Mouse (Mus musculus) forelimb bud, embryonic 11.5 days (tissue): ENCODE measurements around the gene Rgs12.

Source experiments
- DNase-seq: peaks from one replicate; pipeline ENCODE4 v3.0.0-alpha.2; 2012; ENCODE audit warnings: low read depth, low spot score

Rgs12 gene

DNA sequence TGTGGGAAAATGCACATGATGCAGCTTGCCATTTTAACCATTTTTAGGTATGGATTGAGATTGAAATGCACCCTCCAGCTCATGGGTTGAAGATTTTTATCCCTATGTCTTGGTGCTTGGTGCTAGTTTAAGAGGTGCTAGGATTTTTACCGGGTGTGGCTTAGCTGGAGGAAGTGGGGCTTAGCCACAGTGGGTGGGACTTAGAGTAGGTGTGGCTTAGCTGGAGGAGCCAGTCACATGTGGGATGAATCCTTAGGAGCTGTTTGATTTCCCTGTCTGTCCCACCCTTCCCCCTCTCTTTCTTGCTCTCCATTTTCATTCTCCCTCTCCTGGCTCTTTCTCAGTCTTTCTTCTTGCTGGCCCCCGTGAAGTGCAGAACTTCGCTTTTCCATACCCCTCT lies 32.5 kb downstream of the Rgs12 start:
- no peak for DNase-seq

- no peak for DNase-seq
Observed at GRCm38 (mm10) chr5:34984933-34985332, 35.7 kb downstream of the Rgs12 start.

GRCm38 (mm10) chr5:34985867-34986266 lies 36.6 kb downstream of the Rgs12 start:
- peak; percentile 47 for DNase-seq

DNA sequence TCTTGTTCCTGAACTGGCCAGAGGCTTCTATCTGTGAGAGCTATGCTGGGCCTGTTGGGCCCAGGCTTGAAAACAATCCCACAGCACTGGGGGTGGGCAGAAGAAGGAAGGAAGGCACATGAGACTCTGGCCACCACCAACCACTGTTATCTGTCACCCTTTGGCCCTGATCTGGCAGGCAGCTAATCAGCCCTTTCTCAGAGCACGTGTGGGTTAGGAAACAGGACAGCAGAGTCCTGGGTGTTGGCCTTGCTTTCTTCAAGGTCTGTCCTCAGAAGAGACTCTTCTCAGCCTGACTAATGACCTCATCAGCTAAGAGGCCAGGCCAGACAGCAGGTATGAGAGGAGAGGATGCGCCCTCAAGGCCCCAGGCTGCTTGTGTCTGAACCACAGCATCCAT lies 38.2 kb downstream of the Rgs12 start:
- no peak for DNase-seq

DNA sequence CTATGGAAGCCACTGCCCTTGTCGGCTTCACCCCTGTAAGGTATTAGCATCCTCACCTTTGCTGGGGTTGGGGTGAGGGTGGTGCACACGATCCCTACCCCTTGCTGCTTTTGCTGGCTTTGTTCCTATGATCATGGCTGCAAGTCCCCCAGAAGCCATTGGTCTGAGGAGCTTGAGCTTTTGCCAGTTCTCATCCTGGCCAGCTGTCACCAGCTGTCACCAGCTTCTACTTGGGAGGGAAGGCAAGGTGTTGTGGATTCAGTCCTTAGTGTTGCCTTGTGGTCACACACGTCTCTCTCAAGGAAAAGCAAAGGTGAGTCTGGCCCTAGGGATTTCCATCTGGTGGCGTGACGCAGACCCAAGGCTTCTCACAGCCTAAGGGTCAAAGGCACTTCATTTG lies 39.4 kb downstream of the Rgs12 start:
- DNase-seq = no peak

DNA sequence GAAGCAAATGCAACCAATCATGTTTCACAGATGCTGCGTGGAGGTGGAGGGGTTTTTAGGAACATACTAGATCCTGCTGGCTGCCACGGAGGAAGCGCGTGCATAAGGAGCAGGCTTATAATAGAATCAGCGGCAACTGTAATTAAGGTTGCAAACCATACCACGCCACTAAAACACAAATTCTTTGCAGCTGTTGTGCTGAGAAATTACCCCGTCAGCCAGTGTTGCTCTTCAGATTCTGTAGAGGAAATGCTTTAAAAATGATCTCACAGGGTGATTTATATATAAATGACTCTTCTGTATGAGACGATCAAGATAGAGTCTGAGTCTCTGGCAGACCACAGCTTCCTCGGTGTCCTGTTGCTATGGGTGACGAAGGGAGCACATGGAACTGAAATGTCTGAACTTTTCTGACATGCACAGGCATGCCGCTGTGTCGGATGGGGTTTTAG lies 40.1 kb downstream of the Rgs12 start:
- DNase-seq = peak; percentile 10

DNA sequence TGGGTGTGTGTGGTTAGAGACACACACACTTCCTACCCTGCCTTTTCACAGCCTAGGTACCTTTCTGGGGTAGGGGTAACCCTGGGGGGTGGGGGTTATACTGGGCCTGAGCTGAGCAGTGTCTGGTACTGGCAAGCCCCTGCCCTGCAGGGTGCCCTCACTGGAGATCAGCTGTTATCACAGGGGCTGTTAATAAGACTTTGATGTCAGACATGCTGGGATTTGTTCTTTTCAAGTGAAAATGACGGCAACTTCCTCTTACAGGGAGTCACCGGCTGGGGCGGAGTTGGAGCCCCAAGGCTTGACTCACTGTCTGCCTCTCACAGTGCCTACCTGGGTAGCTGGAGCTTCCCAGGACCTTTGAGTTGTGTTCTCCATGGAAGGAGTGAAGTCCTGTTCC lies 49.5 kb downstream of the Rgs12 start:
- DNase-seq = no peak

DNA sequence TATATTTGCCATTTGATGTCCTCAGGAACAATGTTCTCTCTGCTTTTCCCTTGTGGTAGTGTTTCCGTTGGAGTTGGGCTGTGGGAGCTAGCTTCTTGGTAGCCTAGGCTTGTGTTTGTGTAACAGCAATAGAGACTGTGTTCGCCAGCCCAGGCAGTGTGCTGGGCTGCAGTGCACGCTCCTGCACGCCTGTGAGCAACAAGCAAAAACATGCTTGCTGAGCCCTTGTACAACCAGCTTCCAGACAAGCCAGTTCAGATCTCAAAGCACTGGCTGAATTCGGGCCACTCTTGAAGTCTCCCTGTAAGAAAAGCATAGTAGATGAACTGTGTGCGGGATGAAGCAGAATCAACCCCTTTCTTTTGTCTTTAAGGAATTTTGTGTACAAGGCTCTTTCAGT lies 50.0 kb downstream of the Rgs12 start:
- no peak for DNase-seq

DNA sequence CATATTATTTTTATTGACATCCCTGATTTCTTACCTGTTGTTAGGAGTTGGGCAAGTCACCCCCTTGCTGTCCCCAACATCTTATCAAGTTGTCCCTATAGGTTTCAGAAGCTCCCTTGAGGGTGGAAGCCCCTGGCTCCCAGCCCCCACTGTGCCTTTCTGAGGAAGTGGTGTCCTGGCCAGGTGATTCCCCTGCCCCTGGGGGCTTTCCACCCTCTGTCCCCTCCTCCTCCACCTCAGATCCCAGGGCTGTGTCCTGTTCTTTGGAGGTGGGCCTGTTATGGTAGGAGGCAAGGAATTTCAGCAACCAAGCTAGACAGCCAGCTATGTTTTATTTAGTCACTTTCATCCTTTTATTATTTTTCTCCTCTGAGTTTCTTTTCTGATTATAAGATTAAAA lies 51.1 kb downstream of the Rgs12 start:
- DNase-seq = no peak

GRCm38 (mm10) chr5:35001144-35001543 lies 51.9 kb downstream of the Rgs12 start:
- DNase-seq = no peak

- DNase-seq = no peak
Observed at GRCm38 (mm10) chr5:35003611-35004162, 54.4 kb downstream of the Rgs12 start.

GRCm38 (mm10) chr5:35004769-35005168 lies 55.5 kb downstream of the Rgs12 start:
- no peak for DNase-seq

DNA sequence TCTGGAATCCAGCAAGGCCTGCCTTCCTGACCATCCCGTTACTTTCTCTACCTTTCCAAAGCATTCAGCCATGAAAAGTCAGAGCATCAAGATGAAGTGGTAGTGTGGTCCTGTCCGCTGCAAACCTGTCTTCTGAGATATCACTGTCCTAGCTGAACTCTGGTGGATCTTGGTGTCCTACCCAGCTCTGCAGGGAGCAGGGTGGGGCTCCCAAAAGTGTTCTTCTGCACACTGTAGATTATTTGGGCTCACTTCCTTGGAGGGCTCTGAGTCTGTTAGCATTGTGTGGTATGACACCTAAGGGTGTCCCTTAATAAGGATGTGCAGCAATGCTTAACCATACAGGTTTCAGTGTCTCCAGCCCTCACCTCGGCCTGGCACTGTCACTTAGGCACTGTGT lies 56.4 kb downstream of the Rgs12 start:
- DNase-seq = no peak

GRCm38 (mm10) chr5:35006599-35006998 lies 57.4 kb downstream of the Rgs12 start:
- no peak for DNase-seq

DNA sequence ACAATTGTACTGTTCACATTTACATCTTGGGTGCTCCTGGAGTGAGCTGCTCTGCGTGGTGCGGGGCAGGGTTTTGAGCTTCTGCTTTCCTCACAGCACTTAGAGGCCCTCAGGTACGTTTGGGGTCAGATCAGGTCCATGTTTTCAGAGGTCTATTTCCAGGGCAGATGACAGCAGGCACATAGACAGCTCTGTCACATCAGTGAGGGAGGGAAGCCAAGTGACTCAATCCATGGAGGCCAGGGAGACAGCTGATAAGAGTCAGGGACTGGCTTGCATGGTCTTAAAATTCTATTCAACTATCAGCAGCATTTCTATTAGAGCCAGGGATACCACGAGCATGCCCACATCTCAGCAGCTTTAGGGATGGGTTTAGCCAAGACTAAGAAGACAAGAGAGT lies 59.9 kb downstream of the Rgs12 start:
- no peak for DNase-seq

DNA sequence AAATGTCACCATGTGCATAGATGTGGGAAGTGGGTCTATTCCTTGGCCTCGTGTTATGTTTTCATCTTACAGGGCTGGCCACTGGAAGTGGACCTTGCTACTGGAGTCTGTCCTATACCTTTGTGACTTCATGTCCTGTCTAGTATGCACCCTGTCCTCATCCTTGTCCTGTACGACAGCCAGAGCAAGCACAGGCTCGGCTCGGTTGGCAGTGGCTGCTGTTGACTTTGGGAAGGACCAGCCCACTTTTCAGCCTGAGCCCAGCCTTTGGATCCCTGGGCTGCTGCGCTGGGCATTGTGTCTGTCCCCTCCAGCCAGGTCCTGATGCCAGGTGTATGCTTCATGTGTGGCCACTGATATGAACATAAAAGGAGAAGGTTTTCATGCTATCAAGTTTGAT lies 61.4 kb downstream of the Rgs12 start:
- DNase-seq = no peak

GRCm38 (mm10) chr5:35011156-35011923 lies 62.1 kb downstream of the Rgs12 start:
- DNase-seq = no peak

GRCm38 (mm10) chr5:35014036-35014435 lies 64.8 kb downstream of the Rgs12 start:
- DNase-seq = no peak

DNA sequence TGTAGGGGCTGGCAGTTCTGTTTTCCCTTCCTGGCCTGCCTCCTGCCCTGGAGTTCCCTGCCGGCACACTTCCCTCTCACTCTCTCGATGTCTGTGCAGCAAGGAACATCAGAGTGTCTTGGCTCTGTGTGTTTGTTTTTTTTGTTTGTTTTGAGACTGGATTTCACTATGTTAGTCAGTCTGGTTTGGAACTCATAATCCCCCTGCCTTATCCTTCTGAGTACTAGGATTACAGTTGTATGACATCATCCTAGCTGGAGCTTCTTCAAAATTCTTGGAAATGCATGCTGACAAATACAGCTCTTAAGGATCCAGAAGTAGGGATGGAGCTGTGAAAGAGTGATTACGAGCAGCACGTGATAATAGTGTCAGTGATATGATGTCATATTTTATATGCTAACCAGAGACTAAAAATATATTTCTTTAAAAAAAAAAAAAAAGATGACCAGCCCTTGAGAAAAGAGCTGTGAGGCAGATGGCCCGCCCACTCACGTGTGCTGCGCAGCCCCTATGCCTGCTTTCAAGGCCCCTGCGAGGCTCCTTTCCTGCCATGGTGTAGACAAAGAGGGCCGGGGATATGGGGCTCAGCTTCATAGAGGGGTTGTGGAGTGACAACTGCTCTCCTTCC lies 70.5 kb downstream of the Rgs12 start:
- DNase-seq = no peak

- DNase-seq = no peak
Observed at GRCm38 (mm10) chr5:35020410-35021241, 71.4 kb downstream of the Rgs12 start.

DNA sequence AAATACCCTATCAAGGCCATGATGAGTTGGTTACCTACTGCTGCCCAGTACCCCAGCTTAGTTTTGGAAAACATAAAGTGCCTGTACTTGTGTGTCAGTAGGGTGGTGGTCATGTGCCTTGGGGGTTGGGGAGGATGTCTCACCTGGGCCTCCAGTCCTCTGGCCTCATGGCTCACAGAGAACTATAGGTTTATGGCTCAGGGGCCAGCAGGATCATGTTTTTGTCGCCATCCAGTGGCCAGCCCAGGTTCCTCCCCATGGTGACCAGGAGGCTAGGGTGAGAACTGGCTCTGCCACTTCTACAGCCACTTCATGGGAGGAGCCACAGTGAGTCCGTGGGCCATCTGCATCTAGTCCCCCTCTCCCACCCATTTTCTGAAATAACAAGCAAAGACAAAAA lies 75.7 kb downstream of the Rgs12 start:
- peak; percentile 10 for DNase-seq

- DNase-seq = no peak
Observed at GRCm38 (mm10) chr5:35029303-35029702, 80.1 kb downstream of the Rgs12 start.
